Comparison of ENCODE assay signal across 9 mouse cellular contexts in the genomic region with DNA sequence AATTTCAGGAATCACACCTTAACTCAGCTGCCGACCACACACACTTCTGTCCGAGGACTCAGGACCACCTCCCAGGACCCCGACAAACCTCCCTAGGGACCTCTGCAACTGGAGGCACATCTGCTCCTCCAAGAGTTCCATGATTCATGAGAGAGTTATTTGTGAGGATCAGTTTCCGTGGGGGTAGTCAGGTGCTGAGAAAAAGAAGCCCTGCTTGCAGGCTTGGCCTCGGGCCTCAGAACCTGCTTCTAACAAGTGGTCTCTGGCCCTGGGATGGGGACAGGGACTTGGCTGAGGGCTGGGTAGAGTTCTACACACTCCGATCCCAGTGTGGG.
DNase-seq lines count a peak whose midpoint lies in the region; ATAC-seq and TF ChIP-seq lines count a peak whose summit lies in the region.
"Had no signal": no experiment of that assay in that cellular context is flagged by ENCODE, and none has a peak within 500 bp of the region (broad histone marks: within the 10 kb centered on the region; RNA-seq: fewer than 3 reads in every experiment).

No protein-coding gene starts in this region.

- no peaks in the 10 kb centered on the region for H3K9me3 ChIP-seq in heart, embryonic 12.5 days (replicated peaks)
- H3K9me3 ChIP-seq in E14TG2a.4 (ENCODE audit: low read length) = no peaks in the 10 kb centered on the region
- no peaks in the 10 kb centered on the region for H3K9me3 ChIP-seq in forebrain, embryonic 14.5 days (replicated peaks; ENCODE audit: control insufficient read depth, low read length)
- H3K9me3 ChIP-seq in liver, embryonic 16.5 days (replicated peaks; ENCODE audit: control insufficient read depth, low read length) = no peaks in the 10 kb centered on the region

- H3K4me3 ChIP-seq in heart, embryonic 12.5 days = 0 out of 2 replicates have a peak overlapping the region, but pooled peaks have one; percentile 57
- H3K4me3 ChIP-seq in E14TG2a.4 (replicated peaks; ENCODE audit: low read length) = peak overlapping the region; percentile 77
- no peak overlapping the region for H3K4me3 ChIP-seq in forebrain, embryonic 14.5 days (ENCODE audit: low read depth, low read length)
- no peak overlapping the region; the same call in 1 of the 2 replicates for H3K4me3 ChIP-seq in liver, embryonic 16.5 days (ENCODE audit: low read depth, low read length)

- H3K27ac ChIP-seq in heart, embryonic 12.5 days (ENCODE audit: poor library complexity, severe bottlenecking) = 0 out of 2 replicates have a peak overlapping the region, but pooled peaks have one; percentile 82
- no peak overlapping the region for H3K27ac ChIP-seq in forebrain, embryonic 14.5 days (ENCODE audit: low read depth, low read length)
- peak overlapping the region; percentile 22; the same call in 1 of the 2 replicates for H3K27ac ChIP-seq in liver, embryonic 16.5 days (ENCODE audit: low read length)

- peaks cover 18% of the 10 kb centered on the region for H3K36me3 ChIP-seq in heart, embryonic 12.5 days
- peaks cover 20% of the 10 kb centered on the region for H3K36me3 ChIP-seq in E14TG2a.4 (ENCODE audit: insufficient read depth, low read length)
- H3K36me3 ChIP-seq in forebrain, embryonic 14.5 days (ENCODE audit: control insufficient read depth, insufficient read depth, low read length) = peaks cover 5% of the 10 kb centered on the region; the same call in 1 of the 2 replicates
- H3K36me3 ChIP-seq in liver, embryonic 16.5 days (ENCODE audit: control insufficient read depth, insufficient read depth) = no peaks in the 10 kb centered on the region

- no peak for DNase-seq in heart, adult 9 months (ENCODE audit: low spot score in 2 of 2)
- no peak for DNase-seq in forebrain, embryonic 14.5 days (ENCODE audit: low spot score)
- DNase-seq in left cerebral cortex, adult 18-20 months (ENCODE audit: low spot score in 2 of 2) = no peak
- DNase-seq in layer of hippocampus, postnatal 25 days (ENCODE audit: extremely low spot score in 1 of 2, low spot score in 1 of 2) = no peak
- DNase-seq in adrenal gland, adult 18-20 months (ENCODE audit: low spot score in 2 of 2) = no peak

- peak overlapping the region; percentile 93 for H3K4me2 ChIP-seq in heart, embryonic 12.5 days
- H3K4me2 ChIP-seq in forebrain, embryonic 14.5 days (ENCODE audit: low read length) = no peak overlapping the region
- peak overlapping the region; percentile 68 for H3K4me2 ChIP-seq in liver, embryonic 16.5 days (ENCODE audit: low read depth, low read length)

- H3K9ac ChIP-seq in heart, embryonic 12.5 days = peak overlapping the region; percentile 85
- H3K9ac ChIP-seq in forebrain, embryonic 14.5 days (ENCODE audit: low read length) = peak overlapping the region; percentile 69; the same call in 1 of the 2 replicates
- peak overlapping the region; percentile 51; the same call in 1 of the 2 replicates for H3K9ac ChIP-seq in liver, embryonic 16.5 days (ENCODE audit: low read depth, low read length)

- H3K4me1 ChIP-seq in heart, embryonic 12.5 days (replicated peaks) = peaks cover 52% of the 10 kb centered on the region
- H3K4me1 ChIP-seq in E14TG2a.4 (replicated peaks; ENCODE audit: low read depth, low read length) = peaks cover 70% of the 10 kb centered on the region
- peaks cover 12% of the 10 kb centered on the region for H3K4me1 ChIP-seq in forebrain, embryonic 14.5 days (ENCODE audit: control insufficient read depth, insufficient read depth, low read length)
- H3K4me1 ChIP-seq in liver, embryonic 16.5 days (ENCODE audit: control insufficient read depth, low read depth, low read length) = peaks cover 20% of the 10 kb centered on the region

- TF ChIP-seq CTCF in E14TG2a.4 (conservative IDR thresholded peaks at IDR 0.05; ENCODE audit: low read length) = no peak

- H3K27me3 ChIP-seq in heart, embryonic 12.5 days (replicated peaks) = no peaks in the 10 kb centered on the region
- peaks cover 31% of the 10 kb centered on the region for H3K27me3 ChIP-seq in E14TG2a.4 (ENCODE audit: insufficient read depth, low read length)
- peaks cover 5% of the 10 kb centered on the region; the same call in 1 of the 2 replicates for H3K27me3 ChIP-seq in forebrain, embryonic 14.5 days (replicated peaks; ENCODE audit: control insufficient read depth, insufficient read depth, low read length)
- peaks cover 10% of the 10 kb centered on the region for H3K27me3 ChIP-seq in liver, embryonic 16.5 days (ENCODE audit: control insufficient read depth, insufficient read depth, low read depth, low read length)
- H3K27me3 ChIP-seq: CH12.LX had no signal

- ATAC-seq in heart, embryonic 12.5 days (ENCODE audit: insufficient number of reproducible peaks, low FRiP score) = no peak
- no peak for ATAC-seq in forebrain, embryonic 14.5 days
- ATAC-seq in liver, embryonic 16.5 days (ENCODE audit: low read depth) = no peak

- WGBS in heart, embryonic 12.5 days = 55% methylated on average over 6 of the region's 6 CpGs
- WGBS in forebrain, embryonic 14.5 days = 87% methylated on average over 6 of the region's 6 CpGs
- WGBS in liver, embryonic 16.5 days (ENCODE audit: insufficient replicate concordance) = 64% methylated on average over 6 of the region's 6 CpGs

Comparison
In these comparisons a context has a peak if more than half of its experiments do, and no peak if none do; other contexts are left out.
1. H3K4me3 ChIP-seq: peak in heart, embryonic 12.5 days (single experiment) and E14TG2a.4 (single experiment); none in forebrain, embryonic 14.5 days (single experiment) and liver, embryonic 16.5 days (single experiment).
2. Peak in every context shown above with its lines, with median percentiles within 50 percentile points of each other: H3K9ac ChIP-seq.